In genomic region chr11:75870947-75871346, GRCm38 (mm10) we compare ENCODE assay signal across 16 mouse cellular contexts.
DNase-seq lines count a peak whose midpoint lies in the region; ATAC-seq and TF ChIP-seq lines count a peak whose summit lies in the region.
"Had no signal": no experiment of that assay in that cellular context is flagged by ENCODE, and none has a peak within 500 bp of the region (broad histone marks: within the 10 kb centered on the region; RNA-seq: fewer than 3 reads in every experiment).

No protein-coding gene starts in this region.

- no peak overlapping the region for H3K4me2 ChIP-seq in hindbrain, postnatal 0 days (ENCODE audit: low read depth, low read length)
- no peak overlapping the region for H3K4me2 ChIP-seq in hindbrain, embryonic 11.5 days (replicated peaks; ENCODE audit: low read depth, low read length)
- no peak overlapping the region for H3K4me2 ChIP-seq in midbrain, embryonic 13.5 days (replicated peaks)
- H3K4me2 ChIP-seq: limb, embryonic 12.5 days; liver, embryonic 13.5 days; lung, embryonic 14.5 days had no signal

- H3K27me3 ChIP-seq in hindbrain, postnatal 0 days (ENCODE audit: insufficient read depth, low read length): no peaks in the 10 kb centered on the region
- no peaks in the 10 kb centered on the region for H3K27me3 ChIP-seq in hindbrain, embryonic 11.5 days (ENCODE audit: control insufficient read depth, insufficient read depth, low read length)
- no peaks in the 10 kb centered on the region for H3K27me3 ChIP-seq in midbrain, embryonic 13.5 days
- H3K27me3 ChIP-seq: liver, embryonic 13.5 days had no signal

- no peak for ATAC-seq in hindbrain, postnatal 0 days
- no peak for ATAC-seq in hindbrain, embryonic 11.5 days (ENCODE audit: low FRiP score)
- ATAC-seq in midbrain, embryonic 13.5 days: no peak

- peaks cover 7% of the 10 kb centered on the region; the same call in 1 of the 2 replicates for H3K4me1 ChIP-seq in hindbrain, postnatal 0 days (ENCODE audit: insufficient read depth, low read length)
- no peaks in the 10 kb centered on the region for H3K4me1 ChIP-seq in hindbrain, embryonic 11.5 days (replicated peaks; ENCODE audit: control insufficient read depth, insufficient read depth, low read length)
- peaks cover 30% of the 10 kb centered on the region for H3K4me1 ChIP-seq in midbrain, embryonic 13.5 days (replicated peaks)
- H3K4me1 ChIP-seq: liver, embryonic 13.5 days had no signal

- no peak overlapping the region for H3K9ac ChIP-seq in hindbrain, postnatal 0 days (replicated peaks; ENCODE audit: low read length)
- no peak overlapping the region for H3K9ac ChIP-seq in hindbrain, embryonic 11.5 days (ENCODE audit: low read depth, low read length)
- H3K9ac ChIP-seq in midbrain, embryonic 13.5 days (replicated peaks): no peak overlapping the region
- H3K9ac ChIP-seq: limb, embryonic 12.5 days; liver, embryonic 13.5 days; lung, embryonic 14.5 days had no signal

- H3K36me3 ChIP-seq in hindbrain, postnatal 0 days (ENCODE audit: insufficient read depth, low read length): no peaks in the 10 kb centered on the region
- H3K36me3 ChIP-seq in hindbrain, embryonic 11.5 days (ENCODE audit: control insufficient read depth, insufficient read depth, low read length): no peaks in the 10 kb centered on the region
- H3K36me3 ChIP-seq in midbrain, embryonic 13.5 days: no peaks in the 10 kb centered on the region
- H3K36me3 ChIP-seq: heart, embryonic 10.5 days; limb, embryonic 12.5 days; liver, embryonic 13.5 days had no signal

- no peak for TF ChIP-seq CTCF in hindbrain, postnatal 0 days (IDR thresholded peaks at IDR 0.05; ENCODE audit: low read depth)
- TF ChIP-seq CTCF in gastrocnemius, adult 2 months (IDR thresholded peaks at IDR 0.05): no peak

- 58% methylated on average over 4 of the region's 4 CpGs for WGBS in hindbrain, postnatal 0 days
- 60% methylated on average over 4 of the region's 4 CpGs for WGBS in hindbrain, embryonic 11.5 days
- WGBS in midbrain, embryonic 13.5 days: 34% methylated on average over 4 of the region's 4 CpGs

- DNase-seq in cerebellum, adult 9-11 months: peak; percentile 50
- no peak for DNase-seq in cerebellum, postnatal 4 days (ENCODE audit: low spot score in 2 of 2)
- no peak for DNase-seq in hindbrain, postnatal 0 days (ENCODE audit: low spot score)
- no peak for DNase-seq in hindbrain, embryonic 11.5 days (ENCODE audit: low spot score)
- peak; percentile 50 to 60 for DNase-seq in cerebellum, postnatal 10 days
- no peak for DNase-seq in gastrocnemius, adult 2 months
- DNase-seq in spleen, postnatal 10 days (ENCODE audit: low spot score in 2 of 2): no peak
- DNase-seq: B cell, adult 2 months; kidney, adult 11 months; liver, embryonic 13.5 days; lung, embryonic 14.5 days; lung, postnatal 36 days; thymus, postnatal 36 days had no signal

- H3K4me3 ChIP-seq in hindbrain, postnatal 0 days (ENCODE audit: low read length): no peak overlapping the region
- no peak overlapping the region for H3K4me3 ChIP-seq in hindbrain, embryonic 11.5 days (ENCODE audit: low read depth, low read length)
- H3K4me3 ChIP-seq in midbrain, embryonic 13.5 days (replicated peaks): no peak overlapping the region
- no peak overlapping the region for H3K4me3 ChIP-seq in gastrocnemius, adult 2 months
- H3K4me3 ChIP-seq: heart, embryonic 10.5 days; limb, embryonic 12.5 days; liver, embryonic 13.5 days had no signal

- H3K9me3 ChIP-seq in hindbrain, postnatal 0 days (ENCODE audit: low read length): no peaks in the 10 kb centered on the region
- H3K9me3 ChIP-seq in hindbrain, embryonic 11.5 days (ENCODE audit: control insufficient read depth, low read length): no peaks in the 10 kb centered on the region
- H3K9me3 ChIP-seq in midbrain, embryonic 13.5 days: no peaks in the 10 kb centered on the region
- H3K9me3 ChIP-seq: heart, embryonic 10.5 days; limb, embryonic 12.5 days; liver, embryonic 13.5 days had no signal

- H3K27ac ChIP-seq in hindbrain, postnatal 0 days: peak overlapping the region; percentile 23; the same call in 1 of the 2 replicates
- no peak overlapping the region for H3K27ac ChIP-seq in hindbrain, embryonic 11.5 days (ENCODE audit: low read depth, low read length)
- peak overlapping the region; percentile 40; the same call in 1 of the 2 replicates for H3K27ac ChIP-seq in midbrain, embryonic 13.5 days
- H3K27ac ChIP-seq in gastrocnemius, adult 2 months: no peak overlapping the region
- H3K27ac ChIP-seq: heart, embryonic 10.5 days; limb, embryonic 12.5 days; liver, embryonic 13.5 days had no signal

- intact Hi-C loops in gastrocnemius, adult 2 months (cut with DNase I): no loop called here

Comparison
In these comparisons a context has a peak if more than half of its experiments do, and no peak if none do; other contexts are left out.
1. DNase-seq: peak in cerebellum, adult 9-11 months (single experiment) and cerebellum, postnatal 10 days (2 of 2); none in cerebellum, postnatal 4 days (0 of 2), hindbrain, postnatal 0 days (single experiment), hindbrain, embryonic 11.5 days (single experiment), gastrocnemius, adult 2 months (single experiment) and spleen, postnatal 10 days (0 of 2).
2. H3K27ac ChIP-seq: peak in hindbrain, postnatal 0 days (single experiment) and midbrain, embryonic 13.5 days (single experiment); none in hindbrain, embryonic 11.5 days (single experiment) and gastrocnemius, adult 2 months (single experiment).